Mouse (Mus musculus): ENCODE data around the gene Lin7b. TPM values are rescaled to one million over a fixed set of nuclear protein-coding genes. Genes with fewer than 3 reads are reported as not detected.

Gene Lin7b
- polyA plus RNA-seq, 1 experiment from 2014 or later: 1.6 TPM

GRCm38 (mm10) chr7:45346905-45347304 lies 23.5 kb downstream of the Lin7b start:
- Histone ChIP-seq H3K4me3 (ENCODE audit: low read depth, low read length) (no peak overlapping the region), H3K36me3 (ENCODE audit: control insufficient read depth, insufficient read depth, low read length) (no peaks in the 10 kb centered on the region), H3K9me3 (replicated peaks; ENCODE audit: control insufficient read depth, low read length) (no peaks in the 10 kb centered on the region), H3K4me1 (ENCODE audit: control insufficient read depth, insufficient read depth, low read length) (no peaks in the 10 kb centered on the region), H3K4me2 (no peak overlapping the region), H3K27ac (ENCODE audit: low read depth, low read length) (no peak overlapping the region), H3K27me3 (ENCODE audit: control insufficient read depth, insufficient read depth, low read length) (no peaks in the 10 kb centered on the region; the same call in 1 of the 2 replicates), H3K9ac (ENCODE audit: low read depth, low read length) (no peak overlapping the region)
- WGBS (ENCODE audit: insufficient replicate concordance): 62% methylated on average over 13 of the region's 13 CpGs
- no peak for ATAC-seq (replicated peaks; ENCODE audit: insufficient number of reproducible peaks, low FRiP score, low TSS enrichment)

- no peaks in the 10 kb centered on the region for H3K36me3 ChIP-seq (ENCODE audit: control insufficient read depth, insufficient read depth, low read length)
- WGBS (ENCODE audit: insufficient replicate concordance): 22% methylated on average over 13 of the region's 13 CpGs
- ATAC-seq (replicated peaks; ENCODE audit: insufficient number of reproducible peaks, low FRiP score, low TSS enrichment): no peak
- no peak overlapping the region for H3K4me3 ChIP-seq (ENCODE audit: low read depth, low read length)
- H3K4me1 ChIP-seq (ENCODE audit: control insufficient read depth, insufficient read depth, low read length): peaks cover 24% of the 10 kb centered on the region
- H3K27me3 ChIP-seq (ENCODE audit: control insufficient read depth, insufficient read depth, low read length): no peaks in the 10 kb centered on the region
- no peak overlapping the region for H3K27ac ChIP-seq (ENCODE audit: low read depth, low read length)
- no peak overlapping the region for H3K4me2 ChIP-seq
- no peak overlapping the region for H3K9ac ChIP-seq (ENCODE audit: low read depth, low read length)
- H3K9me3 ChIP-seq (replicated peaks; ENCODE audit: control insufficient read depth, low read length): no peaks in the 10 kb centered on the region
Measured at GRCm38 (mm10) chr7:45343543-45343942, 26.8 kb downstream of the Lin7b start.

- H3K9ac ChIP-seq (ENCODE audit: low read depth, low read length): no peak overlapping the region
- WGBS (ENCODE audit: insufficient replicate concordance): 91% methylated on average over 11 of the region's 11 CpGs
- H3K27ac ChIP-seq (ENCODE audit: low read depth, low read length): no peak overlapping the region
- H3K27me3 ChIP-seq (ENCODE audit: control insufficient read depth, insufficient read depth, low read length): no peaks in the 10 kb centered on the region
- H3K4me3 ChIP-seq (ENCODE audit: low read depth, low read length): no peak overlapping the region
- peaks cover 29% of the 10 kb centered on the region for H3K4me1 ChIP-seq (ENCODE audit: control insufficient read depth, insufficient read depth, low read length)
- H3K9me3 ChIP-seq (replicated peaks; ENCODE audit: control insufficient read depth, low read length): no peaks in the 10 kb centered on the region
- no peaks in the 10 kb centered on the region for H3K36me3 ChIP-seq (ENCODE audit: control insufficient read depth, insufficient read depth, low read length)
- no peak overlapping the region for H3K4me2 ChIP-seq
- no peak for ATAC-seq (replicated peaks; ENCODE audit: insufficient number of reproducible peaks, low FRiP score, low TSS enrichment)
Measured at GRCm38 (mm10) chr7:45342081-45342480, 28.3 kb downstream of the Lin7b start.

GRCm38 (mm10) chr7:45341303-45341702 lies 29.1 kb downstream of the Lin7b start:
- Histone ChIP-seq H3K9ac (ENCODE audit: low read depth, low read length) (no peak overlapping the region), H3K4me1 (ENCODE audit: control insufficient read depth, insufficient read depth, low read length) (peaks cover 29% of the 10 kb centered on the region), H3K4me2 (peak overlapping the region; percentile 98), H3K36me3 (ENCODE audit: control insufficient read depth, insufficient read depth, low read length) (no peaks in the 10 kb centered on the region), H3K4me3 (ENCODE audit: low read depth, low read length) (0 out of 2 replicates have a peak overlapping the region, but pooled peaks have one; percentile 54), H3K9me3 (replicated peaks; ENCODE audit: control insufficient read depth, low read length) (no peaks in the 10 kb centered on the region), H3K27ac (ENCODE audit: low read depth, low read length) (no peak overlapping the region), H3K27me3 (ENCODE audit: control insufficient read depth, insufficient read depth, low read length) (no peaks in the 10 kb centered on the region)
- 4% methylated on average over 8 of the region's 8 CpGs for WGBS (ENCODE audit: insufficient replicate concordance)
- no peak for ATAC-seq (replicated peaks; ENCODE audit: insufficient number of reproducible peaks, low FRiP score, low TSS enrichment)

GRCm38 (mm10) chr7:45340669-45341068 lies 29.7 kb downstream of the Lin7b start:
- no peak for ATAC-seq (replicated peaks; ENCODE audit: insufficient number of reproducible peaks, low FRiP score, low TSS enrichment)
- no peaks in the 10 kb centered on the region for H3K9me3 ChIP-seq (replicated peaks; ENCODE audit: control insufficient read depth, low read length)
- peak overlapping the region; percentile 98 for H3K4me2 ChIP-seq

GRCm38 (mm10) chr7:45340066-45340442 lies 30.3 kb downstream of the Lin7b start:
- H3K9ac ChIP-seq (ENCODE audit: low read depth, low read length): peak overlapping the region; percentile 78
- peaks cover 36% of the 10 kb centered on the region for H3K4me1 ChIP-seq (ENCODE audit: control insufficient read depth, insufficient read depth, low read length)
- peak overlapping the region; percentile 98 for H3K4me2 ChIP-seq
- no peak overlapping the region for H3K27ac ChIP-seq (ENCODE audit: low read depth, low read length)
- no peak for ATAC-seq (replicated peaks; ENCODE audit: insufficient number of reproducible peaks, low FRiP score, low TSS enrichment)
- peak overlapping the region; percentile 54 for H3K4me3 ChIP-seq (ENCODE audit: low read depth, low read length)
- 2% methylated on average over 11 of the region's 11 CpGs for WGBS (ENCODE audit: insufficient replicate concordance)
- no peaks in the 10 kb centered on the region for H3K27me3 ChIP-seq (ENCODE audit: control insufficient read depth, insufficient read depth, low read length)
- H3K9me3 ChIP-seq (replicated peaks; ENCODE audit: control insufficient read depth, low read length): no peaks in the 10 kb centered on the region
- no peaks in the 10 kb centered on the region for H3K36me3 ChIP-seq (ENCODE audit: control insufficient read depth, insufficient read depth, low read length)

More at GRCm38 (mm10) chr7:45340669-45341068, 29.7 kb downstream of the Lin7b start:
- WGBS (ENCODE audit: insufficient replicate concordance): under 1% methylated on average over 11 of the region's 11 CpGs
- peaks cover 30% of the 10 kb centered on the region for H3K4me1 ChIP-seq (ENCODE audit: control insufficient read depth, insufficient read depth, low read length)
- no peak overlapping the region for H3K27ac ChIP-seq (ENCODE audit: low read depth, low read length)
- H3K27me3 ChIP-seq (ENCODE audit: control insufficient read depth, insufficient read depth, low read length): no peaks in the 10 kb centered on the region
- peak overlapping the region; percentile 54 for H3K4me3 ChIP-seq (ENCODE audit: low read depth, low read length)
- no peaks in the 10 kb centered on the region for H3K36me3 ChIP-seq (ENCODE audit: control insufficient read depth, insufficient read depth, low read length)
- H3K9ac ChIP-seq (ENCODE audit: low read depth, low read length): peak overlapping the region; percentile 78

- Histone ChIP-seq H3K9ac (ENCODE audit: low read depth, low read length) (peak overlapping the region; percentile 78), H3K27me3 (ENCODE audit: control insufficient read depth, insufficient read depth, low read length) (no peaks in the 10 kb centered on the region), H3K9me3 (replicated peaks; ENCODE audit: control insufficient read depth, low read length) (no peaks in the 10 kb centered on the region), H3K36me3 (ENCODE audit: control insufficient read depth, insufficient read depth, low read length) (no peaks in the 10 kb centered on the region), H3K4me2 (peak overlapping the region; percentile 98), H3K27ac (ENCODE audit: low read depth, low read length) (0 out of 2 replicates have a peak overlapping the region, but pooled peaks have one; percentile 37), H3K4me3 (ENCODE audit: low read depth, low read length) (peak overlapping the region; percentile 54), H3K4me1 (ENCODE audit: control insufficient read depth, insufficient read depth, low read length) (peaks cover 42% of the 10 kb centered on the region)
- ATAC-seq (replicated peaks; ENCODE audit: insufficient number of reproducible peaks, low FRiP score, low TSS enrichment): peak; percentile 69
- WGBS (ENCODE audit: insufficient replicate concordance): under 1% methylated on average over 37 of the region's 39 CpGs
Measured at GRCm38 (mm10) chr7:45339410-45340065, 30.8 kb downstream of the Lin7b start.

- 4% methylated on average over 14 of the region's 14 CpGs for WGBS (ENCODE audit: insufficient replicate concordance)
Measured at GRCm38 (mm10) chr7:45338161-45338911, 32.0 kb downstream of the Lin7b start.

More at GRCm38 (mm10) chr7:45338161-45338911, 32.0 kb downstream of the Lin7b start:
- Histone ChIP-seq H3K9me3 (replicated peaks; ENCODE audit: control insufficient read depth, low read length) (no peaks in the 10 kb centered on the region), H3K4me1 (ENCODE audit: control insufficient read depth, insufficient read depth, low read length) (peaks cover 48% of the 10 kb centered on the region), H3K27me3 (ENCODE audit: control insufficient read depth, insufficient read depth, low read length) (no peaks in the 10 kb centered on the region), H3K9ac (ENCODE audit: low read depth, low read length) (peak overlapping the region; percentile 40; the same call in 1 of the 2 replicates), H3K4me3 (ENCODE audit: low read depth, low read length) (peak overlapping the region; percentile 54), H3K27ac (ENCODE audit: low read depth, low read length) (0 out of 2 replicates have a peak overlapping the region, but pooled peaks have one; percentile 22), H3K4me2 (peak overlapping the region; percentile 98), H3K36me3 (ENCODE audit: control insufficient read depth, insufficient read depth, low read length) (no peaks in the 10 kb centered on the region)
- ATAC-seq (replicated peaks; ENCODE audit: insufficient number of reproducible peaks, low FRiP score, low TSS enrichment): no peak
